Mouse (Mus musculus): ENCODE data around the gene Ascl1. TPM values are rescaled to one million over a fixed set of nuclear protein-coding genes. Genes with fewer than 3 reads are reported as not detected.

The Ascl1 gene
- total RNA-seq (2021), result 1 to 10 TPM; 5.8 to 7.2 TPM

GRCm38 (mm10) chr10:87493576-87493975, at the start of gene Ascl1:
Gene Ascl1, minus strand, starts transcription at chr10:87493660.
- intact Hi-C loops (cut with DNase I), result loop anchor here (5.0 to 10.0 kb wide), 2 partner anchors 219 to 281 kb away; no protein-coding TSS in a partner anchor
- no peak for DNase-seq (ENCODE audit: low spot score in 2 of 2)

DNA sequence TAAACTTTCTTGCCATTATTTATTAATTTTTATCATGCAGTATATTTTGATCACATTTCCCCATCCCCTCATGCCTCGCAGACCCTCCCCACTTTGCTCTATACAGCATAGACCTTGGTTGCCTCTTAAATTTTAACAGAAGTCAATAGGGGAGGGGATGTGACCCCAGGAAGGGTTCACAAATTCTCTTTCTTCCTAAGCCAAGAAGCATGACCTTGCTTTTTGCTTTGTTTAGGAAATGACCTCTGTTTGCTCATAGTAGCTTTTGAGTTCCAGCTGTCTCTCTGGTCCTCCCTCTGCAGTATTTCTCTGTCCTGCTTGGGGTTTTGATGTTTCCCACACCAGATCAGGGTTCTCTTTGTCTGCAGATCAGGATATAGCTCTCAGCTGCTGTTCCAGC, 40.7 kb upstream of the Ascl1 start:
- intact Hi-C loops (cut with DNase I), result no loop called here
- DNase-seq (ENCODE audit: low spot score in 2 of 2), result no peak

GRCm38 (mm10) chr10:87521646-87522045, 28.2 kb upstream of the Ascl1 start, which contains the start of gene Pah:
Gene Pah, plus strand, starts transcription at chr10:87521795.
- no peak for DNase-seq (ENCODE audit: low spot score in 2 of 2)
- intact Hi-C loops (cut with DNase I), result no loop called here

GRCm38 (mm10) chr10:87520401-87521116, 27.1 kb upstream of the Ascl1 start:
- intact Hi-C loops (cut with DNase I), result no loop called here
- DNase-seq (ENCODE audit: low spot score in 2 of 2), result no peak

DNA sequence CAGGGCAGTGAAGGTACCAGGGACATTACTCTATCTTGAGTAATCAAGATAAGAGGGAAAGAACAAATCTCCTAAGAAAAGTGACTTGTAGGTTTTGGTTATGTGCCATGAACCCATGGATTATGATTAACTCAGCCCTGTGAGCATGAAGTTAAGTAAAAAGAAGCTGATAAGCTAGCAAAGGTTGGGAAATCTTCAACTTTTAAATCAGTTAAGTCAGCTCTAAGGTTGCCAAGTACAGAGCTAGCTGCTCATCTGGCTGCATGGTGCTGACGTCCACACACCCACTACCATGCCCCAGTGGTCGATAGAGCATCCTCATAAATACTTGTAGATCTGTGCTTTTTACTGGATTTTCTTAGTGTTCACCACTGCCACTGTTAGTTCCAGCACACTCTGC, 25.1 kb upstream of the Ascl1 start:
- intact Hi-C loops (cut with DNase I), result no loop called here
- no peak for DNase-seq (ENCODE audit: low spot score in 2 of 2)

DNA sequence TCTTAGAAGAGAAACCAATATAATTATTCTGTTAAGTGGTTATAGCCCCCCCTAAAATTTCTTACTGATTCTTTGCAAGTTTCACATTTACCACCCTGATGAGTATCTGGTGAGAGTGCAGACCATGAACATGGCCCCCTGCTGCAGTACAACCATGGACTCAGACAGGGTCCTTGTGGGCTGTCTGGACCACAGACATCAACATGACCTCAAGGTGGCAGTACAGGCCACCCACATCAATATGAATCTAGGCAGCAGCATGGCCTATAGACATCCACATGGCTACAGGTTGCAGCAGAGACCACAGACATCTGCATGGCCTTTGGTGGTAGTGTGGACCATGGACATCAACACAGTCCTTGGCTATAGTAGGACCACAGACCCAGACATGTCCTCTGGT, 19.6 kb upstream of the Ascl1 start:
- intact Hi-C loops (cut with DNase I), result no loop called here
- no peak for DNase-seq (ENCODE audit: low spot score in 2 of 2)

DNA sequence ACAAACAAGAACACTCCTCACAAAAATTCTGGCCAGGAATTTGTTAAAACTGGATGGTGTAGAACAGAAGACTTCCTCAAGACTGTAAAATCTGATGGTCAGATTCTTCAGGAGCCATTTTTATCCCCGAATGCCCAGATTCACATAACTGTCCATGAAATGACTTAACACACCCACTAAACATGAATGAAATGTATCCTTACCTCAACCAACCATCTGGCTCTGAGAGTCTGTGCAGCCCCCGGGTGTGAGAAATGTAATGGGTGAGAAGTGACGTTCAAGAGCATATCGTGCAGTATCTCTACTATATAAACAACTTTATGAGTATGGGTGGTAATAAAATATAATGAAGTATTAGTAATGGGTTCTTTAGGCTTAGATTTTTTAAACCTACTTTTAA, 15.1 kb upstream of the Ascl1 start:
- no peak for DNase-seq (ENCODE audit: low spot score in 2 of 2)
- intact Hi-C loops (cut with DNase I), result no loop called here

DNA sequence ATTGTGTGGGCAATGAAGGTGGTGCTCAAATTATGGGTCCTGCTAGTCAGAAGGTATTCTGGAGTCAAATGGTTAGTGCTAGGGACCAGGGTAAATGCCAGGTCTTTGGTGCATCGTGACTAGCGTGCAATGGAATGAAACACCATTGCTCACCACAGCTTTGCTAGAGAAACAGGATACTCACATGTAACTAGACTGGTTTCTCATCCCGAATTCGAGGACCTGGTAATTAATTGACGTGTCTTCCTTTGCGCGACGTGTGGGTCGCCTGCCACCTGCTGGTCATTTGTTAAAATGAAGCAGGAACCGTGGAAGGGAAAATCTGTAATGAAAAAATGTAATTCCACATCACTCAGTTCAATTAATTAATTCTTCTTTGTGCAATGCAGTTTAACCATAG, 10.5 kb upstream of the Ascl1 start:
- intact Hi-C loops (cut with DNase I), result loop anchor here (1.0 to 5.0 kb wide), 3 partner anchors 409 to 532 kb away; no protein-coding TSS in a partner anchor

DNA sequence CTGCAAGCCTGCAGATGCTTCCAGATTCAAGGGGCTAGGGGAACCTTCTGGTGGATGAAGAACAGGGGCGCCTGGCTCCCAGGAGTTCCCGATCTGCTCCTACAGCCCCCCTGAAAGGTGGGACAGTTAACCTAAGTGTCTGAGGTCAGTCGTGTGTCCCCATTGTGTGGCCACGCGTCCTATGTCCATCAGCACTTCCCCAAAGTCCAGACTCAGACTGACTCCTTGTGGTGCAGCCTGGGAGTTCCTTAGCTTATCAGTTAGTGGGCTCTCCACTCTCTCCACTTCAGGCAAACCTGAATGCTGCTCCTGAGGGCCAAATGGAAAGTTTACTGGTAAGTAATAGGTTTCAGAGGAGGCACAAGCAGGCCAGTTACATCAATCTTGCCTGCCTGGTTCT, 8.8 kb upstream of the Ascl1 start:
- intact Hi-C loops (cut with DNase I), result loop anchor here (5.0 kb wide), 1 partner anchor 530 kb away; no protein-coding TSS in a partner anchor
- no peak for DNase-seq (ENCODE audit: low spot score in 2 of 2)

More for the DNA sequence above, 10.5 kb upstream of the Ascl1 start:
- DNase-seq (ENCODE audit: low spot score in 2 of 2), result peak in 1 of 2 experiments; percentile 63

DNA sequence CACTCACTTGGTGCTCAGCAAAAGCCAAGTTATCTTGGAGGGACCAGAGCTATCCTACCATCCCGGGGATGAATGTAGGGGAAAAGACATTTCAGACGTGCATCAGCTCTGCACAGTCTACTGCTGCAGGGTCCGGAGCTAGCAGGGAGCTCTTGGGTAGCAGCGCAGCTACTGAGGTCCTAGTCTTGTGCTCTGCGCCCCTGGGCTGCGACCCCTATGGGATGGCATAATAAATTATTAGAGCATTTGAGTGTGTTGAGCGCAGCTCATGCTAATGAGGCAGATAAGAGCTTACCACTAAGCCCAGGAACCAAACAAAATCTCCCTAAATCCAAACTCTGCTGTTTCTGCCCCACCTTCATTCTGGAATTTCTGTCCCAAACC, 8.2 kb upstream of the Ascl1 start:
- DNase-seq (ENCODE audit: low spot score in 2 of 2), result no peak
- intact Hi-C loops (cut with DNase I), result loop anchor here (5.0 kb wide), 1 partner anchor 529 kb away; no protein-coding TSS in a partner anchor

GRCm38 (mm10) chr10:87500926-87501658, 7.6 kb upstream of the Ascl1 start:
- DNase-seq (ENCODE audit: low spot score in 2 of 2), result no peak
- intact Hi-C loops (cut with DNase I), result loop anchor here (5.0 kb wide), 1 partner anchor 529 kb away; no protein-coding TSS in a partner anchor

- DNase-seq (ENCODE audit: low spot score in 2 of 2), result no peak
- intact Hi-C loops (cut with DNase I), result loop anchor here (10.0 kb wide), 1 partner anchor 222 kb away; no protein-coding TSS in a partner anchor
Measured at GRCm38 (mm10) chr10:87497056-87497455, 3.6 kb upstream of the Ascl1 start.

- intact Hi-C loops (cut with DNase I), result loop anchor here (5.0 to 10.0 kb wide), 2 partner anchors 220 to 282 kb away; no protein-coding TSS in a partner anchor
- peak; percentile 36 to 52 for DNase-seq (ENCODE audit: low spot score in 2 of 2)
Measured at GRCm38 (mm10) chr10:87494596-87494995, 1.1 kb upstream of the Ascl1 start.

DNA sequence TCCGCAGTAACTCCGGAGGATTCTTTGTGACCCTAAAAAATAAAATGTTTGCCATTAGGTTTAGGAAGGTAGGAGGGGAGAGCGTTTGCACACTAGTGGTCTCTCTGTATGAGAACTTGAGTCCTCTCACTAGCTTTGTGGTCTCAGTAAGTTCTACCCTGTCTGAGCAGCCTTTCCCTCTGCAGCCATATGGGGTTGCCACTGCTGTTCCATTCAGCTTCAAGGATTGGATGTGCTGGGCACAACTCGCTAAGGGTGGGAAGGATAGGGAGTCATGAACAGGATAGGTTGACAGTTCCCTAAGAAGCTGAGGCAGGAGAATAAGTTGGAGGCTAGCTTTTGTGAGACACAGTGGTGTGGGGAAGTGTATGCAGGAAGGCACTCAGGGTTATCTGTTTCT, 716 bp upstream of the Ascl1 start:
- no peak for DNase-seq (ENCODE audit: low spot score in 2 of 2)
- intact Hi-C loops (cut with DNase I), result loop anchor here (5.0 to 10.0 kb wide), 2 partner anchors 219 to 282 kb away; no protein-coding TSS in a partner anchor

GRCm38 (mm10) chr10:87492661-87493551, 554 bp downstream of the Ascl1 start:
- DNase-seq (ENCODE audit: low spot score in 2 of 2), result peak; percentile 80 to 83
- intact Hi-C loops (cut with DNase I), result loop anchor here (5.0 to 10.0 kb wide), 2 partner anchors 218 to 281 kb away; no protein-coding TSS in a partner anchor

DNA sequence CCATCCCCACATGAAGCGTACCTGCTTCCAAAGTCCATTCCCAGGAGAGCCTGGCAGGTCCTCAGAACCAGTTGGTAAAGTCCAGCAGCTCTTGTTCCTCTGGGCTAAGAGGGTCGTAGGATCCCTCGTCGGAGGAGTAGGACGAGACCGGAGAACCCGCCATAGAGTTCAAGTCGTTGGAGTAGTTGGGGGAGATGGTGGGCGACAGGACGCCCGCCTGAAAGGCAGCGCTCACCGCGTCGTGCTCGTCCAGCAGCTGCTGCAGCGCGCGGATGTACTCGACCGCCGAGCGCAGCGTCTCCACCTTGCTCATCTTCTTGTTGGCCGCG, 1.2 kb downstream of the Ascl1 start:
- peak in 1 of 2 experiments; percentile 66 for DNase-seq (ENCODE audit: low spot score in 2 of 2)
- intact Hi-C loops (cut with DNase I), result loop anchor here (5.0 to 10.0 kb wide), 2 partner anchors 217 to 280 kb away; no protein-coding TSS in a partner anchor

DNA sequence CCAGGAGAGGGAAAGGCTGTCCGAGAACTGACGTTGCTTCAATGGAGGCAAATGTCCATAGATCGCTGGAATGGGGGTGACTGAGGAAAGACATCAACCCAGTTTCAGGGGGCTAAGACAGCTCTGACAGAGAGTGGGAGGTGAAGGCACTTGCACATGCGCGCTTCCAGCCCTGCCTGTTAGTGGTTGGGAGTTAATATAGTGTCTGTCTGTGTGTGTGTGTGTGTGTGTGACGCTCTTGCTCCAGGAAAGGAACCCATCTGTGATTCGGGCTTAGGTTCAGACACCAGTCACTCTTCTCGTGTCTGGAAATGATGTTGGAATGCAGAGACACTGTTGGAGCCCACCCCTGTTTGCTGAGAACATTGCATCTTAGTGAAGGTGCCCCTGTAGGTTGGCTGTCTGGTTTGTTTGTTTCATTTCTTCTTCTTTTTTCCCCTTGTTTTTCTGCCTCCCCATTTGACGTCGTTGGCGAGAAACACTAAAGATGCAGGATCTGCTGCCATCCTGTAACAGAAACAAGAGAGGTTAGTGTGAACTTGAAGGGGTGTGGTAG, 1.9 kb downstream of the Ascl1 start:
- intact Hi-C loops (cut with DNase I), result loop anchor here (5.0 to 10.0 kb wide), 2 partner anchors 217 to 279 kb away; no protein-coding TSS in a partner anchor

DNA sequence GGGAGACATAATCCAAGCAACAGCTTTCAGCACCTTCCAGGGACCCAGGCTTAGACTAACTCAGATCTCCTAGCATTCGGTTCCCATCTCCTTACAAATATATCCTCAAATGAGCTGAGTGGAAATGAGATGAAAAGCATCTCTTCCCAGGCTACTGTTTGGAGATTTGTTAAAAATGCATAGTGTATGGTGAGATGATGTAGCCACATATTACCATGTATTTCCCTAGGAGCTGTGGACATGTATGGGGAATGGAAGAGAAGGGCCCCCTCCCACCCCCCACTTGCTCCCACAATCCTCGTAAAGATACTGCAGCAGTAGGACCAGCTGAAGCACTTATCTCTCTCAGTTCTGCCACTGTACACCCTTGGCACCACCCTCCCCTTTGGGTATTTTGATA, 3.1 kb downstream of the Ascl1 start:
- DNase-seq (ENCODE audit: low spot score in 2 of 2), result no peak
- intact Hi-C loops (cut with DNase I), result loop anchor here (5.0 to 10.0 kb wide), 2 partner anchors 216 to 278 kb away; no protein-coding TSS in a partner anchor

More for the DNA sequence above, 1.9 kb downstream of the Ascl1 start:
- no peak for DNase-seq (ENCODE audit: low spot score in 2 of 2)
